Mouse (Mus musculus) heart, embryonic 10.5 days (tissue): Measurements from ENCODE around the gene Bcas3. TPM values are rescaled to one million over a fixed set of nuclear protein-coding genes. Genes with fewer than 3 reads are reported as not detected.

Source experiments
- DNase-seq: peaks from one replicate; pipeline ENCODE4 v3.0.0-alpha.2; 2017; ENCODE audit warnings: low spot score
- H3K27ac ChIP-seq: fragments of 300-500 bp; sonication (generic); 2 replicates; pipeline ENCODE4 v1.5.1; 2016; ENCODE audit warnings: mild to moderate bottlenecking
- H3K27me3 ChIP-seq: fragments of 300-500 bp; sonication (generic); 2 replicates; pipeline ENCODE4 v1.6.1; 2016; ENCODE audit warnings: mild to moderate bottlenecking; ENCODE audit not compliant: poor library complexity, insufficient read depth, severe bottlenecking
- H3K36me3 ChIP-seq: fragments of 300-500 bp; sonication (generic); 2 replicates; pipeline ENCODE4 v1.6.1; 2016; ENCODE audit warnings: mild to moderate bottlenecking, moderate library complexity
- H3K4me1 ChIP-seq: fragments of 300-500 bp; sonication (generic); 2 replicates; pipeline ENCODE4 v1.6.1; 2016; ENCODE audit warnings: mild to moderate bottlenecking
- H3K4me3 ChIP-seq: fragments of 300-500 bp; sonication (generic); 2 replicates; pipeline ENCODE4 v1.5.1; 2016; ENCODE audit warnings: mild to moderate bottlenecking, moderate library complexity
- H3K9me3 ChIP-seq: fragments of 300-500 bp; sonication (generic); 2 replicates; pipeline ENCODE4 v1.6.1; 2016; ENCODE audit warnings: mild to moderate bottlenecking, moderate library complexity
- WGBS: fragments of 180-500 bp; shearing (Covaris S2); methylation state at CpG from one replicate; pipeline ENCODE4 v1.1.7; 2016; 5-methylcytosine and 5-hydroxymethylcytosine counted together
- microRNA-seq: library from miRNA; unstranded; fragments of <30 nt; microRNA quantifications from one replicate; pipeline ENCODE4, GENCODE M21; 2017
- polyA plus RNA-seq: library from polyadenylated mRNA; unstranded; fragments of >200 nt; fragmentation: Nextera tagmentation; extraction: Ambion mirVana; gene quantifications from 2 replicates; pipeline ENCODE4 v1.2.1, GENCODE M21; 2016

The Bcas3 gene
- polyA plus RNA-seq, 1 experiment from 2014 or later = 22.4 TPM

- no peaks in the 10 kb centered on the region for H3K9me3 ChIP-seq
- no peaks in the 10 kb centered on the region for H3K4me1 ChIP-seq
- no peaks in the 10 kb centered on the region for H3K36me3 ChIP-seq
- peaks cover 11% of the 10 kb centered on the region; the same call in 1 of the 2 replicates for H3K27me3 ChIP-seq
- no peak overlapping the region for H3K27ac ChIP-seq
- 28% methylated on average over 7 of the region's 7 CpGs for WGBS
- H3K4me3 ChIP-seq = no peak overlapping the region
- no peak for DNase-seq
Measured at GRCm38 (mm10) chr11:85864363-85864762, 511.4 kb downstream of the Bcas3 start.

Small RNA genes lying within 50 kb of the gene (microRNA-seq; reads per million reads assigned to microRNA genes)
- not detected for gene Mir5110

Other genes starting within 250 kb of the Bcas3 start
- gene Usp32, start 213.0 kb upstream of the Bcas3 start, polyA plus RNA-seq = 4.3 and 5.0 TPM in 2 replicates
- gene 1700125H20Rik, start 182.8 kb upstream of the Bcas3 start, polyA plus RNA-seq = not detected in 2 replicates
- 44.4 and 46.8 TPM in 2 replicates for gene Appbp2, start 118.0 kb upstream of the Bcas3 start, polyA plus RNA-seq
- 15.0 and 17.7 TPM in 2 replicates for gene Ppm1d, start 41.9 kb upstream of the Bcas3 start, polyA plus RNA-seq